Mouse (Mus musculus): ENCODE measurements around the gene Gucy1a1. TPM values are rescaled to one million over a fixed set of nuclear protein-coding genes. Genes with fewer than 3 reads are reported as not detected.
"Not testable (repeated sequence)": the region's sequence is repeated elsewhere in the genome, so short reads cannot be mapped to it uniquely, and the experiment has no call there.

Gene Gucy1a1
- polyA plus RNA-seq (2015; fragmentation: Nextera tagmentation; extraction: Ambion mirVana) = 11.7 and 11.9 TPM in 2 replicates

DNA sequence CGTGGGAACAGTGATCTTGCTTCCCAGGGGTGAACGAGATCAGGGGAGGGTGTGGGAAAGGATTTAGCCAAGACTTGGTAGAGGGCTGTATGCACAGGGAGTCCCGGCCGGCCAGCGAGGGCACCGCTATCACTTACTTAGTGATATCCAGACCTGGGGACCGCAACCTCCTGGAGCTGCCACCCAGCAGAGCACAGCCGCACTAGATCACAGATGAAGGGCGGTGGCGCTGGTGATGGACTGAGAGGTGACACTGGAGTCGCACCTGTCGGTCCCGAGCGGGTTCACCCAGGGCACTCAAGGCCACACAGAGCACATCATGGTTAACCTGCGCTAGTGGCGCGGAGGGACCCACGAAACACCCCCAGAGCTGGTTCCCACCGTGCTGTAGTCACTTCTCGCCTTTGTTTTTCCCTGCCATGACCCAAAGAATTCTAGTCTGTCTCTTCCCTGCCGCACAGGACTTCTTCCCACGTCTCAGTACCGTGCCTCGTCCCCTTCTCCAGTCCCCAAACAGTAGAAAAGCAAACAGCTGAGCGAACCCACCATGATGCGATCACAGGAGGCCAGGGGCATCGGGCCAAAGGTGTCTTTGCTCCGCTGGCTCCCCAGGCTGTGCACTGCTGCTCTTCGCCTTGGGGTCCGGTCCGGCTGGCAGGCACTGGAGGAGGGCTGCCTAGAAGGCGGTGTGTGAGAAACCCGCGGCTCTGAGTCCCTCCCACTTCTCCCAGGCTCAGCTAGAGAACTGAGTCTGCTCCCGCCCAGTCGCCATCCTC is at the start of gene Gucy1a1:
Gene Gucy1a1, minus strand, starts transcription at position 664 of the 776 bp plus-strand sequence.
- Histone ChIP-seq H3K27ac (replicated peaks) (no peak within 1 kb of the TSS), H3K4me1 (peaks cover 9% of the 10 kb centered on the region), H3K36me3 (no peaks in the 10 kb centered on the region), H3K9me3 (replicated peaks) (no peaks in the 10 kb centered on the region), H3K9ac (peak within 1 kb of the TSS; percentile 33), H3K27me3 (0 out of 2 replicates have a peak, but pooled peaks cover 3% of the 10 kb centered on the region), H3K4me3 (replicated peaks) (peak within 1 kb of the TSS; percentile 50), H3K4me2 (replicated peaks) (peak within 1 kb of the TSS; percentile 85)
- under 1% methylated on average over 36 of the region's 36 CpGs for WGBS
- peak; percentile 63 for ATAC-seq (ENCODE audit: insufficient number of reproducible peaks, low FRiP score, low TSS enrichment, low read depth)

DNA sequence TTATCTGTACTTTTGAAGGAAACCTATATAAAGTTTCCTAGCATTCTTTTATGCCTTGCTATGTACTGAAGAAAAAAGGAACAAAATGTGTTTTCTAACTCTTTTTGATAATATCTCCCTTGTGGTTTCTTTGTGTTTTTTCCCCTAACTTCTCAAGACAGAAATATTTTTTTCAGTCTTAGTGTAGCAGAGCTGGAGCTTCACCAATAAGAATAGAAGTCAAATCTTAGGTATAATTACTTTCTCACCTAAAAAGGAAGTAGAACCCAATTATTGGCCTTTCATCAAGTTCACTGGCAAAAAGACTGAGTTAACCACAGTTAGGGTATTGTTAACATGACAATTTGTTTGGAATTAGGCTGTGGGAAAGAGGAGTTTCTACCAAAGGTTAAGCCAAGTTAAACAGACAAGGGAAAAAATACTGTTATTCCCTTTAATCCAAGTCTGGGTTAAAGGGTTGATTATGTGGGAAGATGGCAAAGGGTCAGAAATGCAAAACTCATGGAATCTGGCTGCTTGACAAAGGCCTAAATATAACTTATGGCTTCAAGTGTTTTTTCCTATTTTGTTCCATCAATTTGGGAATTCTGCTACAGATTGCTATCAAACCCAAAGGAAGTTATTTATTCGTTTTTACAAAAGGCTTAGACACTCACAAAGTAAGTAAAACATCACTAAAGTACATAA is 46.1 kb upstream of the Gucy1a1 start:
- no peak overlapping the region for H3K27ac ChIP-seq (replicated peaks)
- no peak overlapping the region for H3K9ac ChIP-seq
- ATAC-seq (ENCODE audit: insufficient number of reproducible peaks, low FRiP score, low TSS enrichment, low read depth) = no peak
- no peaks in the 10 kb centered on the region for H3K9me3 ChIP-seq (replicated peaks)
- no peaks in the 10 kb centered on the region for H3K36me3 ChIP-seq
- 60% methylated on average over 1 of the region's 1 CpGs for WGBS
- H3K4me3 ChIP-seq (replicated peaks) = no peak overlapping the region
- no peak overlapping the region for H3K4me2 ChIP-seq (replicated peaks)
- H3K27me3 ChIP-seq = no peaks in the 10 kb centered on the region
- no peaks in the 10 kb centered on the region for H3K4me1 ChIP-seq

DNA sequence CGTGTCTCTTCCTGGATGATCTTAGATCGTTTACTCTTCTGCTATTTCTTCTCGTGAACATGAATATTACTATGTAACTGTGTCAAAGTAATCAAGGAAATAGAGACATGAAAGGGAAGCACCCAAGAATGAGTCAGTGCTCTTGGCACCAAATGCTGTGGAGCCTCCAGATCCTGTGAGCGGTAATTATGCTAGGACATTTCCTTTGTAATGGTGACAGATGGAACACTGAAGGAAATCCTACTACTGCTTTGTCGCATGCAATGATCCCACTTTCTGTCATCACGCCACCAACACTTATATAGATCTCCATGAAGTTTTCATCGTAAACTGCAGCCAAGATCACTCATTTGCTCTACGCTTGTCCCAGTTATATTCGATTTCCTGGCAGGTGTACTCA is 40.0 kb upstream of the Gucy1a1 start:
- H3K36me3 ChIP-seq = no peaks in the 10 kb centered on the region
- 82% methylated on average over 9 of the region's 9 CpGs for WGBS
- H3K4me3 ChIP-seq (replicated peaks) = no peak overlapping the region
- H3K9me3 ChIP-seq (replicated peaks) = no peaks in the 10 kb centered on the region
- H3K4me2 ChIP-seq (replicated peaks) = no peak overlapping the region
- no peak overlapping the region for H3K27ac ChIP-seq (replicated peaks)
- H3K27me3 ChIP-seq = no peaks in the 10 kb centered on the region
- ATAC-seq (ENCODE audit: insufficient number of reproducible peaks, low FRiP score, low TSS enrichment, low read depth) = no peak
- no peaks in the 10 kb centered on the region for H3K4me1 ChIP-seq
- H3K9ac ChIP-seq = no peak overlapping the region

DNA sequence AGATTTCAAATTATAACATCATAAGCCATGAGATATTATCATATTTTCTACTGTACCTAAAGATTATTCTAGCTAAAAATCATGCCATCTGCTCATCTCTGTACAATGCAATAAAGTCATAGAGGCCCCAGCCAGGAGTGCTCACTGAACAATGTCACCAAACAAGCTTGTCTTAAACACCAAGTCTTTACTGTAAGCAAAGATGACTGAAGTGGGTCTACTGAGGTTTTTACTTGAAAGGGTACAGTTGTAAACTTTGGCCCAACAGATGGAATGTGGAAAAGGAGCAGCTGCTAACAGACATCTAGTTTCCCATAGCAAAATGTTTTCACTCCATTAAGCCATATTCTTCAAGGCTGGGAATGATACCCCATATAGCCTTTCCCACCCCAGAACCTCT is 35.9 kb upstream of the Gucy1a1 start:
- Histone ChIP-seq H3K4me2 (replicated peaks) (no peak overlapping the region), H3K9ac (no peak overlapping the region), H3K27me3 (no peaks in the 10 kb centered on the region), H3K9me3 (replicated peaks) (no peaks in the 10 kb centered on the region), H3K27ac (replicated peaks) (no peak overlapping the region), H3K36me3 (no peaks in the 10 kb centered on the region), H3K4me3 (replicated peaks) (no peak overlapping the region), H3K4me1 (no peaks in the 10 kb centered on the region)
- ATAC-seq (ENCODE audit: insufficient number of reproducible peaks, low FRiP score, low TSS enrichment, low read depth) = no peak

DNA sequence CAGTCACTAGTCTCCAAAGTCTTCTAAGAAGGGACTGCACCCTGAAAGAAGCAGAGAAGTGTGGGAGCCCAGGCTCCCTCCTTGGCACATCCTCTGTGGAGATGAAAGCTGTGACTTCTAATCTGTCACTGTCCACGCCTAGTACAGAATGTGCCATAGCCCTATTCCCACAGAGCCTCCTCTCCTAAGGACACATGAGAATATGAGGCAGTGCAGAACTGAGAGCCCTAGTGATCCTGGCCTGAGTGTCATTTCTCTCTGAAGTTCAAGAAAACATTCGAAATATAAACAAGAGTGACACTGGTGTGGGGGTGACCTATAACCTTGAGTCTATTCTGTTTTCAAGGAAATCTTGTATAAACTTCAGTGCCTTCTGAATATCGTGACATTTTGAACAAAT is 34.7 kb upstream of the Gucy1a1 start:
- ATAC-seq (ENCODE audit: insufficient number of reproducible peaks, low FRiP score, low TSS enrichment, low read depth) = no peak
- no peak overlapping the region for H3K27ac ChIP-seq (replicated peaks)
- H3K4me1 ChIP-seq = no peaks in the 10 kb centered on the region
- H3K27me3 ChIP-seq = no peaks in the 10 kb centered on the region
- 68% methylated on average over 3 of the region's 3 CpGs for WGBS
- no peak overlapping the region for H3K4me2 ChIP-seq (replicated peaks)
- no peak overlapping the region for H3K9ac ChIP-seq
- no peaks in the 10 kb centered on the region for H3K9me3 ChIP-seq (replicated peaks)
- no peaks in the 10 kb centered on the region for H3K36me3 ChIP-seq
- H3K4me3 ChIP-seq (replicated peaks) = no peak overlapping the region

DNA sequence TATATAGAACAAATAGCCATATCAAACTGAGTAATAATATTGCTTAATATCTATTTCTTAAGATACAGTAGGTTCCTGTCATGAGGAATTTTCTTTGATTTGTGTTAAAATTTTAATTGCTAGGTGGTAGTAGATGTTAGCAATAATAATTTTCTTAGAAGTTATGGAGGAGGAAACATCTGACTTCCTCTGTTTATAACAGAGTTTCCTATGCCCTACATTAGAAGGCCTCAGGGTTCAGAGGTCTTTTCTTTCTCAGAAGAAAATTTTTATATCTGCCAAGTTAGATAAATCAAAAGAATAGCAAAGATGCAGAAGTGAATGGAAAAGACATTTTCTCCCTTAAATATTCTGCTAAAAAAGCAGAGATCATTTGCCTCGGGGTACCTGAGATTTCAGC is 29.9 kb upstream of the Gucy1a1 start:
- Histone ChIP-seq H3K9me3 (replicated peaks) (no peaks in the 10 kb centered on the region), H3K27me3 (no peaks in the 10 kb centered on the region), H3K36me3 (no peaks in the 10 kb centered on the region), H3K27ac (replicated peaks) (no peak overlapping the region), H3K4me1 (no peaks in the 10 kb centered on the region), H3K4me3 (replicated peaks) (no peak overlapping the region), H3K4me2 (replicated peaks) (no peak overlapping the region), H3K9ac (no peak overlapping the region)
- WGBS = 75% methylated on average over 1 of the region's 1 CpGs
- no peak for ATAC-seq (ENCODE audit: insufficient number of reproducible peaks, low FRiP score, low TSS enrichment, low read depth)

DNA sequence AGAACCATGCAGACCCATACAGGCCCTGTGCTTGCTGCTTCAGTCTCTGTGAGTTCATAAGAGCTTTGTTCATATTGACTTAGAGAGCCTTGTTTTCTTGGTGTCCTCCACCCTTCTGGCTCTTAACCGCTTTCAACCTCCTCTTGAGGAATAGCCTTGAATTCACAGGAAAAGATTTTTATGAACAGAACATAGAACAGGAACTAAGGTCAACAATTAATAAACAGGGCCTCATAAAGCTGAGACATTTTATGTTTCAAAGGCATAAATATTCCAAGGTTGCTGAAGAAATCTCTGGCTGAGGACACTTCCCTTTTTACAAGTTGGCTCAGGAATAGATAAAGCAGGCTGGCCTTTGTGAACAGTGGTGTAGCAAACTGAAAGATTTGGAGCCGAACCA is 21.5 kb upstream of the Gucy1a1 start:
- H3K4me2 ChIP-seq (replicated peaks) = no peak overlapping the region
- no peak overlapping the region for H3K27ac ChIP-seq (replicated peaks)
- no peak overlapping the region for H3K9ac ChIP-seq
- ATAC-seq (ENCODE audit: insufficient number of reproducible peaks, low FRiP score, low TSS enrichment, low read depth) = no peak
- no peaks in the 10 kb centered on the region for H3K9me3 ChIP-seq (replicated peaks)
- no peaks in the 10 kb centered on the region for H3K27me3 ChIP-seq
- no peaks in the 10 kb centered on the region for H3K36me3 ChIP-seq
- H3K4me1 ChIP-seq = no peaks in the 10 kb centered on the region
- H3K4me3 ChIP-seq (replicated peaks) = no peak overlapping the region
- 82% methylated on average over 2 of the region's 2 CpGs for WGBS

DNA sequence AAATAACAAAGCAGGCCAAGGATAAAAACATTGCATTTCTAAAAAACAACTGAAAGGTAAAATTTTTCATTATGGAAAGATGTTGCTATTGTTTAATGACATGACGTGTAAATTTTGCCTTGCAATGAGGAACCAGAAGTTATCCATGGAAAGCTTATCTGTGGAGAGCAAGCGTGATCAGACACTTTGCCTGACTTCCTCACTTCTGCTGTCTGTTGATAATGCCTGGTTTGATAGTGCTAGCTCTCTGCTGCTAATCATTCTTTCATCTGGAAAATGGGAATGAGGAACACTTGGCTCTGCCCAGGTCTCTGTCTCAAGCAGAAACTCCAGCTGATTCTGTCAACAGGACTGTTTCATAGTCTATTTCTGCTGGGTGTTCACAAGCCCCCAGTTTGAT is 20.3 kb upstream of the Gucy1a1 start:
- Histone ChIP-seq H3K4me1 (no peaks in the 10 kb centered on the region), H3K9ac (no peak overlapping the region), H3K36me3 (no peaks in the 10 kb centered on the region), H3K9me3 (replicated peaks) (no peaks in the 10 kb centered on the region), H3K27ac (replicated peaks) (no peak overlapping the region), H3K27me3 (no peaks in the 10 kb centered on the region), H3K4me2 (replicated peaks) (no peak overlapping the region), H3K4me3 (replicated peaks) (no peak overlapping the region)
- ATAC-seq (ENCODE audit: insufficient number of reproducible peaks, low FRiP score, low TSS enrichment, low read depth) = no peak
- WGBS = 91% methylated on average over 2 of the region's 2 CpGs

DNA sequence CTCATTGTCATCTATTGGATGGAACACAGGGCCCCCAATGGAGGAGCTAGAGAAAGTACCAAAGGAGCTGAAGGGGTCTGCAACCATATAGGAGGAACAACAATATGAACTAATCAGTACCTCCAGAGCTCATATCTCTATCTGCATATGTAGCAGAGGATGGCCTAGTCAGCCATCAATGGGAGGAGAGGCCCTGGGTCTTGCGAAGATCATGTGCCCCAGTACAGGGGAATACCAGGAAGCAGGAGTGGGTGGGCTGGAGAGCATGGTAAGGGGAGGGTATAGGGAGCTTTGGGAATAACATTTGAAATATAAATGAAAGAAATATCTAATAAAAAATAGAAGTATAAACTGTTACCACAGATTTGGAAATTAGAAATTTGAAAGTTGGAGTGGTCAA is 17.4 kb upstream of the Gucy1a1 start:
- H3K36me3 ChIP-seq; H3K4me2 ChIP-seq (replicated peaks); ATAC-seq (ENCODE audit: insufficient number of reproducible peaks, low FRiP score, low TSS enrichment, low read depth); H3K9ac ChIP-seq; H3K4me1 ChIP-seq; H3K9me3 ChIP-seq (replicated peaks); H3K27ac ChIP-seq (replicated peaks); H3K27me3 ChIP-seq; H3K4me3 ChIP-seq (replicated peaks): not testable (repeated sequence)
- 88% methylated on average over 1 of the region's 1 CpGs for WGBS

DNA sequence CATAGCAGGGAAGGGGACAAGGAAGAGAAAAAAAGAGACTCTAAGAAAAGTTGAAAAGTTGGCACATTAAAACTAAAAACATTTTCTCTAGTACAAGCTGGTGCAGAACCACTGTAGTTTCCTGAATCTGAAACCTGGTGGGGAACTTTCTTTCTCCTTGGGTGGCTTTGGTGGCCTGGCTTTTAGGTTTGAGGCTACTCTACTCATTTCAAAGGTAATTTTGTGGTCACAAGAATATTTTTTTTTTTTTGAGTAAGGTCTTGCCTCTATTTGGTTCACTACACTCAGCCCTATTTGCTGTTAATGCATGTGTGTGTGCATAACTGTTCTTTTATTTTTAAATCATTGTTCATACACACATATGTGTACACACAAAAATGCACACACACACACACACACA is 389 bp upstream of the Gucy1a1 start:
- peaks cover 9% of the 10 kb centered on the region for H3K4me1 ChIP-seq
- no peak overlapping the region for H3K27ac ChIP-seq (replicated peaks)
- H3K36me3 ChIP-seq = no peaks in the 10 kb centered on the region
- ATAC-seq (ENCODE audit: insufficient number of reproducible peaks, low FRiP score, low TSS enrichment, low read depth) = no peak
- H3K4me3 ChIP-seq (replicated peaks) = peak overlapping the region; percentile 50; the same call in 1 of the 2 replicates
- H3K9ac ChIP-seq = no peak overlapping the region
- H3K4me2 ChIP-seq (replicated peaks) = peak overlapping the region; percentile 85
- no peaks in the 10 kb centered on the region for H3K9me3 ChIP-seq (replicated peaks)
- 0 out of 2 replicates have a peak, but pooled peaks cover 3% of the 10 kb centered on the region for H3K27me3 ChIP-seq

DNA sequence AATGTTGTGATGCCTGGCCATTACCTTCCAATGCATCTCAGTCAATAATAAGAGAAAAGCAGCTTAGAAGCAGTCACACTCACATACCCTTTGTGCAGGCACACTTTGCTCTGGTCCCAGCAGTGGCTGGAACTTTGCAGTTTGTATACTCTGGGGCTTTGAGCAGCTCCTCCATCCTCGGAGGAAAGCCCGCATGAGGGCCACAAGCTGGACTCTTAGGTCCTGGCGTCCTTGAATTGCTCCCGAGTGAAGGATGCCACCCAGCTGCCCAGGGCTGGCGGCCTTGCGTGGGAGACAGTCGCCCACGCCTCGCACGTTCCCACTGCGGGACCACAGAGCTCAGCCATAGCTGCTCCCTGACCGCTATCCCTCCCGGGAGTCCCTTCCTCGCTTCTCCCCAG is 864 bp downstream of the Gucy1a1 start:
- 10% methylated on average over 14 of the region's 14 CpGs for WGBS
- H3K27me3 ChIP-seq = 0 out of 2 replicates have a peak, but pooled peaks cover 3% of the 10 kb centered on the region
- H3K27ac ChIP-seq (replicated peaks) = no peak overlapping the region
- H3K4me2 ChIP-seq (replicated peaks) = peak overlapping the region; percentile 85
- 0 out of 2 replicates have a peak overlapping the region, but pooled peaks have one; percentile 6 for H3K9ac ChIP-seq
- H3K36me3 ChIP-seq = no peaks in the 10 kb centered on the region
- no peaks in the 10 kb centered on the region for H3K9me3 ChIP-seq (replicated peaks)
- ATAC-seq (ENCODE audit: insufficient number of reproducible peaks, low FRiP score, low TSS enrichment, low read depth) = peak; percentile 29; the same call in 1 of the 2 replicates
- peaks cover 9% of the 10 kb centered on the region for H3K4me1 ChIP-seq
- H3K4me3 ChIP-seq (replicated peaks) = peak overlapping the region; percentile 50
